Mouse (Mus musculus) midbrain, embryonic 12.5 days (tissue): ENCODE measurements around the gene Ltb4r2. TPM values are rescaled to one million over a fixed set of nuclear protein-coding genes. Genes with fewer than 3 reads are reported as not detected.

Source experiments
- ATAC-seq: fragments of 200-750 bp; cut with Nextera tagmentation; 2 replicates; pipeline ENCODE4 v1.8.0; 2017; ENCODE audit warnings: low read depth, moderate TSS enrichment, moderate library complexity; ENCODE audit not compliant: low FRiP score
- H3K27ac ChIP-seq: fragments of 300-500 bp; sonication (generic); replicated peaks from 2 replicates; pipeline ENCODE4 v1.5.1; 2016; ENCODE audit warnings: mild to moderate bottlenecking
- H3K27me3 ChIP-seq: fragments of 300-500 bp; sonication (generic); 2 replicates; pipeline ENCODE4 v1.6.1; 2016; ENCODE audit warnings: mild to moderate bottlenecking
- H3K36me3 ChIP-seq: fragments of 300-500 bp; sonication (generic); 2 replicates; pipeline ENCODE4 v1.6.1; 2016
- H3K4me1 ChIP-seq: fragments of 300-500 bp; sonication (generic); 2 replicates; pipeline ENCODE4 v1.6.1; 2016
- H3K4me2 ChIP-seq: fragments of 300-500 bp; sonication (generic); replicated peaks from 2 replicates; pipeline ENCODE4 v1.6.1; 2016; ENCODE audit warnings: mild to moderate bottlenecking, moderate library complexity
- H3K4me3 ChIP-seq: fragments of 300-500 bp; sonication (generic); 2 replicates; pipeline ENCODE4 v1.5.1; 2016; ENCODE audit warnings: mild to moderate bottlenecking
- H3K9ac ChIP-seq: fragments of 300-500 bp; sonication (generic); replicated peaks from 2 replicates; pipeline ENCODE4 v1.6.1; 2016; ENCODE audit warnings: mild to moderate bottlenecking, moderate library complexity
- H3K9me3 ChIP-seq: fragments of 300-500 bp; sonication (generic); 2 replicates; pipeline ENCODE4 v1.6.1; 2016; ENCODE audit warnings: mild to moderate bottlenecking
- WGBS: fragments of 180-500 bp; shearing (Covaris S2); methylation state at CpG from one replicate; pipeline ENCODE4 v1.1.7; 2016; 5-methylcytosine and 5-hydroxymethylcytosine counted together
- polyA plus RNA-seq: library from polyadenylated mRNA; unstranded; fragments of >200 nt; fragmentation: Nextera tagmentation; extraction: Ambion mirVana; gene quantifications from 2 replicates; pipeline ENCODE4 v1.2.1, GENCODE M21; 2016

Ltb4r2 gene
- polyA plus RNA-seq, 1 experiment from 2014 or later, result 0.24 TPM

GRCm38 (mm10) chr14:55783171-55783957 lies 22.1 kb downstream of the Ltb4r2 start:
- Histone ChIP-seq H3K36me3 (no peaks in the 10 kb centered on the region), H3K4me3 (peak overlapping the region; percentile 18), H3K9ac (no peak overlapping the region; the same call in 1 of the 2 replicates), H3K27ac (no peak overlapping the region), H3K4me2 (peak overlapping the region; percentile 46), H3K9me3 (no peaks in the 10 kb centered on the region), H3K4me1 (peaks cover 11% of the 10 kb centered on the region), H3K27me3 (peaks cover 93% of the 10 kb centered on the region)
- 2% methylated on average over 31 of the region's 31 CpGs for WGBS
- ATAC-seq, result no peak

GRCm38 (mm10) chr14:55783958-55784235 lies 22.7 kb downstream of the Ltb4r2 start, which contains the start of gene Adcy4:
Gene Adcy4 (minus strand): TSS chr14:55784095.
- WGBS, result 6% methylated on average over 13 of the region's 13 CpGs
- Histone ChIP-seq H3K27me3 (peaks cover 94% of the 10 kb centered on the region), H3K36me3 (no peaks in the 10 kb centered on the region), H3K27ac (no peak within 1 kb of the TSS), H3K4me1 (peaks cover 13% of the 10 kb centered on the region), H3K4me3 (peak within 1 kb of the TSS; percentile 18), H3K4me2 (peak within 1 kb of the TSS; percentile 46), H3K9me3 (no peaks in the 10 kb centered on the region), H3K9ac (no peak within 1 kb of the TSS; the same call in 1 of the 2 replicates)
- ATAC-seq, result no peak

- H3K4me2 ChIP-seq, result no peak overlapping the region
- H3K27me3 ChIP-seq, result peaks cover 96% of the 10 kb centered on the region
- no peak overlapping the region for H3K4me3 ChIP-seq
- H3K4me1 ChIP-seq, result peaks cover 13% of the 10 kb centered on the region
- WGBS, result 21% methylated on average over 6 of the region's 6 CpGs
- ATAC-seq, result no peak
- H3K9ac ChIP-seq, result no peak overlapping the region
- H3K27ac ChIP-seq, result no peak overlapping the region
- H3K9me3 ChIP-seq, result no peaks in the 10 kb centered on the region
- no peaks in the 10 kb centered on the region for H3K36me3 ChIP-seq
These were observed 24.0 kb downstream of the Ltb4r2 start for GRCm38 (mm10) chr14:55785195-55785594.

- no peak for ATAC-seq
- Histone ChIP-seq H3K9me3 (no peaks in the 10 kb centered on the region), H3K27me3 (peaks cover 77% of the 10 kb centered on the region), H3K9ac (no peak overlapping the region), H3K4me2 (no peak overlapping the region), H3K4me3 (no peak overlapping the region), H3K36me3 (no peaks in the 10 kb centered on the region), H3K4me1 (peaks cover 13% of the 10 kb centered on the region), H3K27ac (no peak overlapping the region)
- WGBS, result 46% methylated on average over 11 of the region's 11 CpGs
These were observed 26.5 kb downstream of the Ltb4r2 start for GRCm38 (mm10) chr14:55787731-55788130.

- WGBS, result 5% methylated on average over 40 of the region's 40 CpGs
- H3K27me3 ChIP-seq, result peaks cover 70% of the 10 kb centered on the region
These were observed 27.2 kb downstream of the Ltb4r2 start, which contains the start of gene Ripk3 for GRCm38 (mm10) chr14:55788256-55789050. Gene Ripk3 (minus strand): TSS chr14:55788865.

GRCm38 (mm10) chr14:55793461-55793860 lies 32.2 kb downstream of the Ltb4r2 start:
- Histone ChIP-seq H3K9me3 (no peaks in the 10 kb centered on the region), H3K27ac (no peak overlapping the region), H3K27me3 (peaks cover 20% of the 10 kb centered on the region), H3K4me2 (no peak overlapping the region), H3K4me3 (no peak overlapping the region), H3K36me3 (no peaks in the 10 kb centered on the region), H3K9ac (no peak overlapping the region), H3K4me1 (peaks cover 1% of the 10 kb centered on the region; the same call in 1 of the 2 replicates)
- WGBS, result 78% methylated on average over 2 of the region's 2 CpGs
- no peak for ATAC-seq

More at GRCm38 (mm10) chr14:55788256-55789050, 27.2 kb downstream of the Ltb4r2 start, which contains the start of gene Ripk3:
- Histone ChIP-seq H3K4me2 (peak within 1 kb of the TSS; percentile 44), H3K4me3 (peak within 1 kb of the TSS; percentile 25), H3K27ac (no peak within 1 kb of the TSS), H3K9ac (no peak within 1 kb of the TSS), H3K36me3 (no peaks in the 10 kb centered on the region), H3K4me1 (peaks cover 6% of the 10 kb centered on the region), H3K9me3 (no peaks in the 10 kb centered on the region)
- ATAC-seq, result no peak

GRCm38 (mm10) chr14:55793946-55794345 lies 32.7 kb downstream of the Ltb4r2 start:
- ATAC-seq, result no peak
- H3K4me2 ChIP-seq, result no peak overlapping the region
- H3K9ac ChIP-seq, result no peak overlapping the region
- no peaks in the 10 kb centered on the region for H3K4me1 ChIP-seq
- H3K36me3 ChIP-seq, result no peaks in the 10 kb centered on the region
- H3K9me3 ChIP-seq, result no peaks in the 10 kb centered on the region
- no peak overlapping the region for H3K4me3 ChIP-seq
- H3K27me3 ChIP-seq, result peaks cover 15% of the 10 kb centered on the region
- H3K27ac ChIP-seq, result no peak overlapping the region
- 63% methylated on average over 2 of the region's 2 CpGs for WGBS

GRCm38 (mm10) chr14:55795380-55796163 lies 34.3 kb downstream of the Ltb4r2 start:
- H3K9me3 ChIP-seq, result no peaks in the 10 kb centered on the region
- WGBS, result 87% methylated on average over 15 of the region's 15 CpGs
- no peak for ATAC-seq

More at GRCm38 (mm10) chr14:55795380-55796163, 34.3 kb downstream of the Ltb4r2 start:
- no peak overlapping the region for H3K4me3 ChIP-seq
- H3K4me2 ChIP-seq, result no peak overlapping the region
- no peaks in the 10 kb centered on the region for H3K27me3 ChIP-seq
- no peaks in the 10 kb centered on the region for H3K4me1 ChIP-seq
- H3K27ac ChIP-seq, result no peak overlapping the region
- H3K36me3 ChIP-seq, result no peaks in the 10 kb centered on the region
- no peak overlapping the region for H3K9ac ChIP-seq

Other genes starting within 250 kb of the Ltb4r2 start
- gene Nrl, start 236.4 kb upstream of the Ltb4r2 start, polyA plus RNA-seq, result not detected in 2 replicates
- 16.8 and 22.0 TPM in 2 replicates for gene Pck2, start 221.2 kb upstream of the Ltb4r2 start, polyA plus RNA-seq
- gene Dcaf11, start 201.4 kb upstream of the Ltb4r2 start, polyA plus RNA-seq, result 113 and 117 TPM in 2 replicates
- not detected in 2 replicates for gene A730061H03Rik, start 201.0 kb upstream of the Ltb4r2 start, polyA plus RNA-seq
- gene Fitm1, start 185.8 kb upstream of the Ltb4r2 start, polyA plus RNA-seq, result 0.24 TPM in 1 of 2 replicates, not detected in the other
- gene Psme1, start 183.3 kb upstream of the Ltb4r2 start, polyA plus RNA-seq, result 122 and 127 TPM in 2 replicates
- gene Emc9, start 176.1 kb upstream of the Ltb4r2 start, polyA plus RNA-seq, result 6.4 and 6.7 TPM in 2 replicates
- gene Psme2, start 170.3 kb upstream of the Ltb4r2 start, polyA plus RNA-seq, result 192 and 215 TPM in 2 replicates
- gene Rnf31, start 169.7 kb upstream of the Ltb4r2 start, polyA plus RNA-seq, result 20.0 and 20.5 TPM in 2 replicates
- gene Irf9, start 157.9 kb upstream of the Ltb4r2 start, polyA plus RNA-seq, result 9.4 and 11.5 TPM in 2 replicates
- gene Rec8, start 143.4 kb upstream of the Ltb4r2 start, polyA plus RNA-seq, result 6.6 and 7.3 TPM in 2 replicates
- gene Ipo4, start 125.5 kb upstream of the Ltb4r2 start, polyA plus RNA-seq, result 78.5 and 85.4 TPM in 2 replicates
- 3.5 and 4.9 TPM in 2 replicates for gene Gm49378, start 123.5 kb upstream of the Ltb4r2 start, polyA plus RNA-seq
- gene Tm9sf1, start 117.6 kb upstream of the Ltb4r2 start, polyA plus RNA-seq, result 64.0 and 66.1 TPM in 2 replicates
- gene Tssk4, start 111.2 kb upstream of the Ltb4r2 start, polyA plus RNA-seq, result 0.63 and 0.80 TPM in 2 replicates
- gene Mdp1, start 100.9 kb upstream of the Ltb4r2 start, polyA plus RNA-seq, result 63.8 and 67.2 TPM in 2 replicates
- 56.4 and 64.8 TPM in 2 replicates for gene Gmpr2, start 89.5 kb upstream of the Ltb4r2 start, polyA plus RNA-seq
- 515 and 554 TPM in 2 replicates for gene Nedd8, start 89.3 kb upstream of the Ltb4r2 start, polyA plus RNA-seq
- 53.5 and 55.4 TPM in 2 replicates for gene Tinf2, start 79.6 kb upstream of the Ltb4r2 start, polyA plus RNA-seq
- gene Tgm1, start 47.5 kb upstream of the Ltb4r2 start, polyA plus RNA-seq, result 0.56 and 0.59 TPM in 2 replicates
- gene Rabggta, start 39.2 kb upstream of the Ltb4r2 start, polyA plus RNA-seq, result 34.7 and 35.3 TPM in 2 replicates
- gene Dhrs1, start 15.7 kb upstream of the Ltb4r2 start, polyA plus RNA-seq, result 64.8 and 65.9 TPM in 2 replicates
- 44.1 and 45.9 TPM in 2 replicates for gene Nop9, start 15.7 kb upstream of the Ltb4r2 start, polyA plus RNA-seq
- gene Cideb, start 3.0 kb upstream of the Ltb4r2 start, polyA plus RNA-seq, result not detected in 2 replicates
- 0.13 TPM in 1 of 2 replicates, not detected in the other for gene Ltb4r1, start 4.5 kb downstream of the Ltb4r2 start, polyA plus RNA-seq
- 6.6 and 7.9 TPM in 2 replicates for gene Adcy4, start 22.7 kb downstream of the Ltb4r2 start, polyA plus RNA-seq
- 5.3 and 8.3 TPM in 2 replicates for gene Ripk3, start 27.4 kb downstream of the Ltb4r2 start, polyA plus RNA-seq
- gene Nfatc4, start 61.7 kb downstream of the Ltb4r2 start, polyA plus RNA-seq, result 20.2 and 24.0 TPM in 2 replicates
- 27.6 and 28.0 TPM in 2 replicates for gene Nynrin, start 92.6 kb downstream of the Ltb4r2 start, polyA plus RNA-seq
- 0.12 and 0.15 TPM in 2 replicates for gene Cbln3, start 123.0 kb downstream of the Ltb4r2 start, polyA plus RNA-seq
- 21.5 and 22.4 TPM in 2 replicates for gene Khnyn, start 123.5 kb downstream of the Ltb4r2 start, polyA plus RNA-seq
- gene Sdr39u1, start 138.9 kb downstream of the Ltb4r2 start, polyA plus RNA-seq, result 41.3 and 44.6 TPM in 2 replicates
- not detected in 2 replicates for gene Cma1, start 183.2 kb downstream of the Ltb4r2 start, polyA plus RNA-seq
- not detected in 2 replicates for gene Cma2, start 189.6 kb downstream of the Ltb4r2 start, polyA plus RNA-seq